Mouse (Mus musculus) G1E-ER4 (cell line): ENCODE data around the gene Klrb1. TPM values are rescaled to one million over a fixed set of nuclear protein-coding genes. Genes with fewer than 3 reads are reported as not detected.

Experiments used
- GATA1 ChIP-seq: IDR thresholded peaks from one replicate; pipeline ENCODE4 v1.8.0; 2012; ENCODE audit warnings: low read length, inconsistent platforms
- polyA plus RNA-seq: library from polyadenylated mRNA; stranded (reverse); fragments of >175 nt; gene quantifications from 2 replicates; pipeline ENCODE4 v1.2.3, GENCODE M21; 2012

The Klrb1 gene
- not detected in 2 replicates for polyA plus RNA-seq

DNA sequence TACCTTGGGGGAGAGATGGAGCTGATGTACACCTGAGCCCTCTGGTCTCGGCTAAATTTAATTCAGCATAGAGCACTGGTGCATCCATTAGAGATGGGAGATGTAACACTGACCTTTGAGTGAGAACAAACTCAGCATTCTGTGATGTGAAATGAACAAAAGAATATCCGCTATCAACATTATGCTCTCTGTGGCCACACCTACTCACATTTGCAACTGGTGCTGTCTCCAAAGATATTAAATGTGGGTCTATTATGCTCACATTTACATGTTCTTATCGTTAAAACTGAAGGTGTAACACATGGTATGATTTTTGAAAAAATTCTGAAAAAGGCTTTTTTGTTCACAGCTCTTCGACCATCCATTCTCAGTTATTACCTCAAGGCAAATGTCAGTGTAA lies at the start of gene Klrb1:
Gene Klrb1, minus strand, starts transcription at position 101 of the 400 bp plus-strand sequence.
- no peak for TF ChIP-seq GATA1

DNA sequence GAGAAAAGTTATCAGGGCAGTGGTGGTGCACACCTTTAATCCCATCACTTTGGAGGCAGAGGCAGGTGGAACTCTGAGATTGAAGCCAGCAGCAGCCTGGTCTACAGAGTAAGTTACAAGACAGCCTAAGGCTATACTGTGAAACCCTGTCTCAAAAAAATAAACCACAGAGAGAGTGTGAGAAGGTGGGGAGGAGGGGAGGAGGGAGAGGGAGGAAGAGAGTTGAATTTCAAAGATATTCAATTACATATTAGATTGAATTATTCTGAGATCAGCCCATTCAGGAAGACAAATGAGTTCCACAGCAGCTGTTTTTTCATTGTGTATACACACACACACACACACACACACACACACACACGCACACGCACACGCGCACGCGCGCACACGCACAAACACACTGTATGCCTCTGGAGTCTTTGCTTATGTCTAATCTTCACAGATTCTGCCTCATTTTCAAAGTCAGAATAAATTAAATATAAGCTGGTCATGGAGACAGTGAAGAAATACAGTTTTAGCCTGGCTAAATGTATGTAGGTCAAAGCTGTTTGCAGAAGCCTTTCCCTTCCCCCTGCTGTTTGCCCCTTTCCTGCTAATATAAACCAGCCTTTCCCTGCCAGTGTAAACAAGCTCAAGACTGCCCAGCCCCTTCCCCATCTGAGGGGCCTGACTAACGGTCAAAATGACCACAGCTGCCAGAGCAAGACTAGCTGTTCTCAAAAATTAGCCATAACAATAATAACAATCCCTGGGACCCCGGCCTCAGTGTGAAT lies 46.8 kb upstream of the Klrb1 start:
- TF ChIP-seq GATA1: no peak

- no peak for TF ChIP-seq GATA1
Measured at GRCm38 (mm10) chr6:128768047-128768446, 45.2 kb upstream of the Klrb1 start.

DNA sequence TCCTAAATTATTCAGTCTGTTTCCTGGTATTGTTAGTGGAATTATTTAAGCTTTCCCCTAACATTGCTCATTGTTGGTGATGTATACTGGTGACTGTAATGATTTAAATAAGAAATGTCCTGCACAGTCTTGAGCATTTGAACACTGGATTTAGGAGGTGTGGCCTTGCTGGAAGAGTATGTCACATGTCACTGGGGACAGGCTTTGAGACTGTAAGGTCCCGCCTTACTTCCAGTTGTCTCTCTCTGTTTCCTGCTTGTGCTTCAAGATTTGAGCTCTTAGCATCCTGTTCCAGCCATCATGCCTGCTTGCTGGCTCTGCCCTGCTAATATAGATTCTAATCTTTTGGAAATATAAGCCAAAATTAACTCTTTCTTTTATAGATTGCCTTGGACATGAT lies 42.4 kb upstream of the Klrb1 start:
- TF ChIP-seq GATA1: no peak

DNA sequence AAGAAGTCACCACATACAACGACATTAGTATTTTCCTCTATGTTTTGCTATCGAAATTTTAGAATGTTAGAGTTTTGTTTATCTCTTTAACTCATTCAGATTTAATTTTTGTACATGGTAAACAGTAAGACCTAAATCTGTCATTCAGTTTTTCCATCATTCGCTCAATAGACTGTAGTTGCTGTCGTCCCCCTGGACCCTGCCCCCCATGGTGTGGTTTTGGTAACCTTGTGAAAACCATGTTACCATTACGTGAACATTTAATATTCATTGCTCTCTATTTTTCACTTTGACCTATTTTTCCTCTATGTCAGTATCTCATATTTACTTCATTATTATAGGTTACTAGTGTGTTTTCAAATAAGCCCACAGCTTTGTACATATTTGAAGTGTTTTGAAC lies 41.7 kb upstream of the Klrb1 start:
- TF ChIP-seq GATA1: no peak

GRCm38 (mm10) chr6:128763736-128764523 lies 41.1 kb upstream of the Klrb1 start:
- TF ChIP-seq GATA1: no peak

DNA sequence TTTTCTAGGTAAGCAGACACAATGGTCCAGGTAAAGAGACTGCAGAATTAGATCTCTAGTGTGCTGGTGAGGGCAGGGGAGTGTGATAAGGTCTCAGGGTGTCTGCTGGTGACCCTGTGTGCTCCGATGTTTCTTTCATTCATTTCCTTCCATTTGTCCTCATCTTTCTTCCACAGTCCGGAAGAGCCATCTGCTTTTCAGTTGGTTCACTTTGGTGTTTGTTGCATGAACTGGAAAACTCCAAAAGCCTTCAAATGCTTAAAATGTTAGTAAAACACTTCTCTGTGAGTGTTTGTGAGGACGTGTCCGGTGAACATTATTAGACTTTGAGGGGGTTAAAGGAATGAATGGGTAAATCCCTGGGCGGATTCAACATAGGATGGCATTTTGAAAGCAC lies 38.3 kb upstream of the Klrb1 start:
- no peak for TF ChIP-seq GATA1

DNA sequence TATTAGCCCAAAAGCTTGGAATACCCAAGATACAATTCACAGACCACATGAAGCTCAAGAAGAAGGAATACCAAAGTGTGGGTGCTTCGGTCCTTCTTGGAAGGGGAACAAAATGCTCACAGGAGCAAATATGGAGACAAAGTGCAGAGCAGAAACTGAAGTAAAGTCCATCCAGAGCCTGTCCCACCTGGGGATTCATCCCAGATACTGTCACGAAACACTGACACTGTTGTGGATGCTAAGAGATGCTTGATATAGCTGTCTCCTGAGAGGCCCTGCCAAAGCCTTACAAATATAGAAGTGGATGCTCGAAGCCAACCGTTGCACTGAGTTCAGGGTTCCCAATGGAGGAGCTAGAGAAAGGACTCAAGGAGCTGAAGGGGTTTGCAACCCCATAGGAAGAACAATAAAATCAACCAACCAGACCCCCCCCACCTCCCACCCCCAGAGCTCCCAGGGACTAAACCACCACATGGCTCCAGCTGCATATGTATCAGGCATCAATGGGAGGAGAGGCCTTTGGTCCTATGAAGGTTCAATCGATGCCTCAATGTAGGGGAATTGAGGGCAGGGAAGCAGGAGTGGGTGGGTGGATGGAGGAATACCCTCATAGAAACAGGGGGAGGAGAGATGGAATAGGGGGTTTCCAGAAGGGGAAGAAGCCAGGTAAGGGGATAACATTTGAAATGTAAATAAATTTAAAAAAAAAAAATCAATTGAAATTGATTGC lies 36.5 kb upstream of the Klrb1 start:
- TF ChIP-seq GATA1: no peak

GRCm38 (mm10) chr6:128737445-128737844 lies 14.6 kb upstream of the Klrb1 start:
- TF ChIP-seq GATA1: no peak

DNA sequence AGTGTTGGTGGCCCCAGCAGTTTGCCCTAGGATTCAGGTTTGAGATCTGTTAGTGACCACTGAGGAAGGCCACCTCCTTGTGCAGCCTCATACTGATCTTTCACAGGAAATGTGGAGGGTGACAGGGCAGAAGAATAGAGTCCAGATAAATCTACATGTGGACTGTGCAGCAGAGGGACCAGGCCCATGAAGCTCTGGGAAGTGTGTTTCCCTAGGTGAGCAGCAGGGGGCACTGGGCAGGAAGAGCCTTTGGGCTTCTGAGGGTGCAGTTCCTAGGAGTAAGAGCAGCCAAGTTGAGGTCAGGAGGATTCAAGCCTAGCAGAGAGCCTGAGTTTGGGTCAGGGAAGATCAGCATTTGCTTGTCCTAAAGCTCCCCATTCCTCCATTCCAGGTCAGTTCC lies 13.2 kb upstream of the Klrb1 start:
- no peak for TF ChIP-seq GATA1

DNA sequence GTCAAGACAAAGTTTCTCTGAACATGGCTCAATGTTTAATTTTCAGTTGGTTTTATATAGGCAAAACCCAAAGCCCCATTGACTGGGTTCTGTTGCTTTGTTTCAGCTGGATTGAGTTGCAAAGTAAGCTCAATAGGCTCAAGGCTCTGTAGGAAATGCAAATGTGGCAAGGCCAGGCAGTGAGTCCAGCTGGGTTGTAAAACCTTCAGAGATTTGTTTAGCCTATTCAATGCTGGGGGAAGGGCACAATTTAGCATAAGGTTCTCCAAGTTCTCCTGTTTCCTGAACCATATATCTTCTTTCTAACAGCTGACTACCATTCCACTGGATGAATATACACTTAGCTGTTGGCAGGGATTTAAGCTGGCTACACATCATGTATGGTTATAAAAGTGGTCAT lies 12.0 kb upstream of the Klrb1 start:
- no peak for TF ChIP-seq GATA1

- no peak for TF ChIP-seq GATA1
Measured at GRCm38 (mm10) chr6:128733908-128734679, 11.2 kb upstream of the Klrb1 start.

DNA sequence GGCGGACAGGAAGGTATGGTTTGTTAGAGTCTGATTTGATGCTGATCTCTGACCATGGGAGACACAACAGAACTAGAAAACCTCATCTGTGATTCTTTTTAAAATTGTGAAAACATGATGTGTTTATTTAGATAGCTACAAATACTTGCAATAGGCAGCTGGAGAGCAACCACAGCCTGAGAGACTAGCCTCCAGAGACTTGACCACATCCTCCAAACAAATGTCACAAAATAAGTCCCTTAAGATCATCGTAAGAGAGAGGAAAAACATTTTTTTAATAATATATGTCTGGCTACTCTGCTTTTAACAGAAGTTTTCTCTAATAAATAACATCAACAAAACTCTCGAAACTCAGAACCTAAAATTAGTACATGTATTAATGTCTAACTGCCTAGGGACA lies 9.2 kb upstream of the Klrb1 start:
- no peak for TF ChIP-seq GATA1

DNA sequence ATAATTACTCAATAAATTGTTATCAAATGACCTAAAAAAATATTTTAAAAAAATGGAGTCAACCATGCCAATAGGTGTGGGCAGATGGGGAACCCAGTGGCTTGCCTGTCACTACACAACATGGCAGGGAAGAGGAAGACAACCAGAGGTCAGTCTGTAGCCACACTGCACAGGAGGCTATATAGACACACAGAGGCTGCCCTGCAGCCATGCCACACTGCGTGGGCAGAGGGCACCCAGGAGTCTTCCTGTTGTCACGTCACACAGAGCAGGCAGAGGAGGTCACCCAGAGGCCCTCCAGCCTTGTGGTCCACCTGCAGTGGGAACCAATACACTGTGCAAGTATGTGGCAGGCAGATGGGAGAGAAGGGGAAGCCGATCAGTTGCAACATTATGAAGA lies 21.2 kb downstream of the Klrb1 start:
- no peak for TF ChIP-seq GATA1

- TF ChIP-seq GATA1: no peak
Measured at GRCm38 (mm10) chr6:128679574-128679973, 43.3 kb downstream of the Klrb1 start.

GRCm38 (mm10) chr6:128669936-128670335 lies 52.9 kb downstream of the Klrb1 start:
- no peak for TF ChIP-seq GATA1

GRCm38 (mm10) chr6:128662206-128662605 lies 60.7 kb downstream of the Klrb1 start, which contains the start of gene Clec2h:
Clec2h (plus strand) TSS chr6:128662385.
- no peak for TF ChIP-seq GATA1
